Mouse (Mus musculus): ENCODE results near the gene Flt1. TPM values are rescaled to one million over a fixed set of nuclear protein-coding genes. Genes with fewer than 3 reads are reported as not detected.
"Not testable (repeated sequence)": the region's sequence is repeated elsewhere in the genome, so short reads cannot be mapped to it uniquely, and the experiment has no call there.

The Flt1 gene
- total RNA-seq, 2 experiments from 2014 or later = 37.5 to 40.7 TPM

DNA sequence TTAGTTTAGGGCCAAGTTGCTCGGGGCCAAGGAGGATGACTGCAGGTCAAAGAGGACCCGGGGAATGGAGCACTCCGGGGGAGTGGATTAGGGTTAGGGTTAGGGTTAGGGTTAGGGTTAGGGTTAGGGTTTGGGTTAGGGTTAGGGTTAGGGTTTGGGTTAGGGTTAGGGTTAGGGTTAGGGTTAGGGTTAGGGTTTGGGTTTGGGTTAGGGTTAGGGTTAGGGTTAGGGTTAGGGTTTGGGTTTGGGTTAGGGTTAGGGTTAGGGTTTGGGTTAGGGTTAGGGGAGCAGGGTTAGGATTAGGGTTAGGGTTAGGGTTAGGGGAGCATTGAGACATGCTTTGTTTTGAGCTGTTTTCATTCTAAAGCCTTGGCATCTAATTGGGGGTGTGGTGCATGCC is 114.5 kb downstream of the Flt1 start:
- not testable (repeated sequence) for DNase-seq

DNA sequence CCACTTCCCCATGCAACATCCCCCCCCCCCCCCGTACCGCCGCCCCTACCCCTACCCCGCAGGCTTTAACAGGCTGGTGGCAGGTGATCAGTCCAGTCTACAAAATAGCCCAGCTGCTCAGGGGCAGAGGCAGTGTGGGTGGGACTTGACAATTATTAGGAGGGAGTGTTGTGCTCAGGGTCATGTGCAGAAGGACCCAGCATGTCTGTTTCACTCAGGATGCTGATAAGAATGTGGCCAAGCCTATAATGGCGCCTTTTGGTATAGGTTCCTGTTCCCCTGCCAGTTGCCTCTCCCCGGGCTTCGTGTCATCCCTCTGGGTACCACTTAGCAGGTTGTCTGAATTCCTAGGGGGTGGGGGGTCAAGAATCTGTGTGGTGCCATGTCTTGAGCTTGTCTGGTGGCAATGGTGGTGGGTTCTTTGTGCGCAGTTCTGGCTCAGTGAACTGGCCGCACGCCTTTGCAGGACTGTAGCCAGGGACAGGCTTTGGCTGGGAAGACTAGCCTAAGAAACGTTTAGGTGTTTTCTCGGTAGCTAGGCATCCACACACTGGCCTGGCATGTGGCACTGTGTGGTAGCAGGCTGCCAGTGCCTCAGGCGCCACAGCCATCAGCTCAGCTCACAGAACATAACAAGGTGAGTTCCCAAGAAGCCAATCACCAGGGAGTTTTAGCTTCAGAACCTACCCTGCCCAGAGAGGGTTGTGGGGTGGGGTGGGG is 118.4 kb downstream of the Flt1 start:
- no peak for DNase-seq

DNA sequence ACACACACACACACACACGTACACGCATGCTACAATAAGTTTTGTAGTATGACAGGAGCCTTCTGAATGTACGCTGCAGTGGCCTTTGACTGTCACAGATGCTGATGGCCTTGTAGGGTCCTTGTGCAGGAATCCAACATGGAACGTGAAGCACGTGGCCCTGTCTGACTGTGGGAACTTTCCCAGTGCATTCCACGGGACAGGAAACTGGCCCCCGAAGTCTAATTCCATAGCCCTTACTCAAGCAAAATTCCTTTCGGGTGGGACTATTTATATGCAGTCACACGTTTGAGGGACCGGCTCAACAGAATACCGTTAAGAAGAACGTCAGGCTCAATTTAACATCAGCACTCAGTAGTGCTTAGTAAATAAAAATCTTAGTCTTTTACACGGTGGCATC is 119.1 kb downstream of the Flt1 start:
- no peak for DNase-seq

DNA sequence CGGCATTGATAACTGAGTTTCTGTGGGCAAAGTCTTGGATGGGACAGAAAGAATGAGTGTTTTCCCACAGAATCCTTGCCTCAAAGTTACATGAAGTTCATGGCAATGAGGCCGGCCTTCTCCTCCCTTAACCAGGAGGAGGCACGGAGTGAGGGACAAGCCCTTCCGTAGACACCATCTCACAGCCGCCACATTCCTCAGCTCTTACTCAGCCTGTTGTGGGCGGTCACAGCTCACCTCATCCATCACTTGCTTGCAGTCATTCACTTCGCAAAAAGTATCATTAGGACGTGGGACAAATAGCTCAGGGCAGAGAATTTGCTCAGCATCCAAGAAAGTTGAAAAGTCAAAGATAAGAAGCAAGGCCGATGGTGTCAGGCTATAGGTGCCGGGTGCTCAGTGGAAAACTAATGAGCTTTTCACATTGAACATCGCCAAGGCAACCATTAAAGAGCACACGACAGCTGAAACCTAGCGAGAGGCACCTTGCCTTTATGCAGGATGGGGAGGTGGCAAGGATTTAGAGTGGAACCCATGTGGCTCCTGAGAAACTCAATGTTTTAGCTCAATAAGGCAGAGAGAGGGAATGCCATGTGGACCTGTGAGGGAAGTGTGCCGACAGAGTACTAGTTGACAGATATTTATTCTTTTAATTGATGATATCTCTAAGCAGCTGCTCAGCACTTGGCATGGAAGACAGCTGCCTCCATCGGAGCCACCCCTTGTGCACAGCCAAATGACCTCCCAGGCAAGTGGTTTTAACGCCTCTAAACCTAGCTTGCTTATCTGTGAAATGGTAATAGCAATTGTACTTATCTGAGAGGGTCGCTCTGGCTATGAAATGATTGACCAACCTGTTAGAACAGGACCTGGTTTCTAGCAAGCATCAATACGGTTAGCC is 124.1 kb downstream of the Flt1 start:
- DNase-seq = no peak

DNA sequence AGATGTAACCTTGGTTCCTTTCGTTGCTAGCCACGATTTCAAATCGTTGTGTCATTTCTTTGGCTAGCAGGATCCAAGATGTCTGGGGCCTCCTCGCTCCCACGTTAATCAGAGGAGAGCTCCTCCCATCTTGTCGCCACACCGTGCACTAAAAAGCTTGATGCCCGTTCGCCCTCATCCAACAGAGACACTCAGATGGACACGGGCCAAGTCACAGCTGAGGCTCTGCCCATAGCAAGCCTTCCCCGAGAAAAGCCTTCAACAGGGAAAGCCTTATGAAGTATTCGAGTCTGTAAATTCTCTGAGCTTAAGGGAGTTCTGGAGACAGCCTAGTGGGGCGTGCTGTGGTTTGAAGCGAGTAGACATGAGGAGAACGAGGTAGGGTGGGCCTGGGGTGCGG is 128.0 kb downstream of the Flt1 start:
- no peak for DNase-seq

DNA sequence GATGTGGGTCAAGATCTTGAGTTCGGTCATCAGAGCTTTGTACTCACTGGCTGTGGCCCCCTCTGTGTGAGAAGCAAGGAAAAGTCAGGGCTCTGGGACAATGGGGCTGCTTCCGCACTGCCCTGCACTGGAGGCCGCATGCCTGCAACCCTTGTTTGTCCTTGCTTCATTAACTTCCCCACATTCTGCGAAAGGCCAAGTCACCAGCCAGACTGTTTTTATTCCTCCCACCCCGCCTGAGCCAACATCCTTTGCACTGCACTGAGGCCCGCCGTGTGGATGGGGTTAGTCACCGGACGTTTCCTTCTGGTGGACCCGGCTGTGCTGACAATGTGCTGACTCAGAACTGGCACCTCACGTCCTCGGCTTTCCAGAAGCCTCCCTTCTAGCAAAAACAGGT is 136.0 kb downstream of the Flt1 start:
- DNase-seq = peak; percentile 40

DNA sequence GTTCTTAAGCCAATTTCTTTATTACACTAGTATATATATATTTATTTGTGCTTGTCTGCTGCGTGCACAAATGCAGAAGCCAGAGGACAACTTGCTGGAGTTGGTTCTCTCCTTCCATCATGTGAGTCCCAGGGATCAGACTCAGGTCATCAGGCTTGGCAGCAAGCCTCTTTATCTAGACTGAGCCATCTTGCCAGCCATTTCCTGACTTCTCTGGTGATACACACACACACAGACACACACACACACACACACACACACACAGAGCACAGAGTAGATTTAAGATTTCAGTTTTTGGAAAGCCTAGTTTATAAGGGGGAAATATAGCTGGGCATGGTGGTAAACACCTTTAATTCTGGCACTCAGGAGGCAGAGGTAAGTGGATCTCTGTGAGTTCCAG is 140.7 kb downstream of the Flt1 start:
- no peak for DNase-seq

DNA sequence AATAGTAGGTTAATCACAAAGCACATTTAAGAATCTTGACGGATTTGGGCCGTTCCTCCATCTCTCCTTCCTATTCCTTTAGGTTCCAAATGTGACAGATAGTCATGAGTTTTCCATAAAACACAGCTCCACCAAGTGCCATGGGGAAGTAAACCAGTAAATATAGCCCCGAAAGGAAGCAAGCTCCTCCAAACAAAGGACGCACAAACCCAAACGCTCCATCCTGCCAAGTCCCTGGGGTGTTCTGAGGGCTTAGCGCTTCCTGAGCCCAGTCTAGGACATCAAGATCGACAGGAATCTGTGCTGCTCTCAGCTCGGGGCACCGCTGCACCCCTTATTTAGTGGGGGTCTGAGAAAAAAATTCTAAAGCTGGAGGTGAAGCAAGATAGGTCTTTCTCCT is 141.2 kb downstream of the Flt1 start:
- DNase-seq = no peak

DNA sequence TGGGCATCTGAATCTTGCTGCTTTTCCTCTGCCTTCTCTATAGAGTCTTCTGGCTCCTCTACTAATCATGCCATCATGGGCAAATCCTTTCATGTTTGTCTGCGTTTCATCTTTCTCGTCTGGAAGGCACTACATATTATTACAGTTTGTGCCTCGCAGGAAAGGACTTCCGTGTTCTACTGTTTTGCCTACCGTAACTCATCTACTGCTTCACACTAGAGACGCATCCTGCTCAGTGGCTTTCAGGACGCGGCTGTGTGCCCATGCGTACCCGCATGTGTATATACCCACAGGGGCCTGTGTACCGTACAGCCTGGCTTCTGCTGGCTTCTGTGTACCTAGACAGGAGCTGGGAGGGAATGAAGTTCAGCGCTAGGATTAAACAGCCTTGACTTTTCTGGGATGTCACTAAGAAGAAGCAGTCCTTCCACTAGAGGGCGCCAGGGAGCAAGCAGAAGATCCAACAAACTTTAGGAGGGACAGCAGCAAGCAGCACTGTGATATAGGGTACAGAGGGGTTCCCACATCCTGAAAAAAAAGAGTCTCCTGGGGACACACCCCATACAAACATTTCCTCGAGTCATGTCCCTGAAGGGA is 142.0 kb downstream of the Flt1 start:
- DNase-seq = peak; percentile 89

DNA sequence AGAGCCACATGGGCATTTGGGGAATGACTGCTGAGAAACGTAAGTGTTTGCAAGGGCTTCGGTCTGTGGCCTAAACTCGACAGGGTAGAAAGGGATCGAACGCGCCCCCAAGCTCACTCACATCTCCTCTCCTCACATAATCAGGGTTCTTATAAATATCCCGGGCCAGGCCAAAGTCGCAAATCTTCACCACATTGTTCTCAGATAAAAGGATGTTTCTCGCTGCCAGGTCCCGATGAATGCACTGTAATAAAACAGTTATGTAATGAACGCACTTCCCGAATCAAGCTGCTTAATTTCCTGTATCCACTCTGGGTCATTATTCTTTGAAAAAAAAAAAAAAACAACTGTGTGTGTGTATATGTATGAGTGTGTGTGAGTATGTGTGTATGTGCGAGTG is 145.6 kb downstream of the Flt1 start:
- no peak for DNase-seq

DNA sequence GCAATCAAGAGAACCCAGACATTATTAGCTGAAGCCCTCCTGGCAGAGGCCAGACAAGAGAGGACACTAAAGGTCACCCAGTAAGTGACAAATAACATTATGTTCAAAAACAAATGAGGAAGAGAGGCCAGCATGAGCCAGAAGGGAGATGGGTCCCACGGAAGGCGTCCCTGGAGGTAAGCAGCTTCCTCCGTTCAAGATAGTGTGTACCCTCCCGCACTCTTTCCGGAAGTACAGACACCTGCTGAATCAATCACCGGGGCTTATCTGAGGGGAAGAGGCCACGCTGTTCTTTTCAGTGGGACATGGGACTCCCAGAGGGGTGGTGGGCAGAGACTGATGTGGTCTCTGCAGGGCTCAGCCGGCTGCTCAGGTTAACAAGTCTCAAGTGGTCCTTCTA is 146.1 kb downstream of the Flt1 start:
- no peak for DNase-seq

DNA sequence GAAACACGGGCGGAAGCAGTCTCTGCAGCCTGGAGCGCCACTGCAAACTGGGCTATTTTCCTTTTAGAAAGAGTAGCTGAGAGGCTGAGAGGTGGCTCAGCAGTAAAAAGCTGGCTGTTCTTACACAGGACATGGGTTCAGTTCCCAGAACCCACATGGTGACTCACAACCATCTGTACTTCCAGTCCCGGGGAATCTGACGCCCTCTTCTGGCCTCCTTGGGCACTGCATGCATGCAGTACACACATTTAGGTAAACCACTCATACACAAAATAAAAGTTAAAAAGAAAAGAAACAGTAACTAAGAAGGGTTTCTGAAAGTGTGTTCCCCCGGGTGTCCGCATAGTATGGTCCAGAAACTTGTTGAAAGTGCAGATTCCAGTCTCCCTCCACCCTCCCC is 146.7 kb downstream of the Flt1 start:
- DNase-seq = no peak

DNA sequence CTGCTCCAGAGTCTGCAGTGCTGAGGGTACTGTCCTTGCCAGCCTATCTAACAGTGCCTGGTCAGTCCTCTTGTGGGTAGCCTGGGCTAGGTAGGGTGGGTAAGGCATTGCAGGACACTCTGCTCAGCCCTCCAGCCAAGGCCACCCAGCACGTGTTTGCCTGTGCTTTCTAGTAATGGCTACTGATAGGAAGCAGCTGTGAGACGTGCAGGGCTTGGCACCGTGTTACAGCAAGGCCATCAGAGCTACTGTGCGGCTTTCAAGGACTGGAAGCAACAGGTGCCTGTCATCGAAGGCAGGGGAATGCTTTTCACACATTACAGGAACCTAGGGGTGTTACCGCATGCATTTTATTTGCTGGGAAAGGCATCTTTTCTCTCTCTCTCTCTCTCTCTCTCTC is 148.8 kb downstream of the Flt1 start:
- DNase-seq = peak; percentile 18

DNA sequence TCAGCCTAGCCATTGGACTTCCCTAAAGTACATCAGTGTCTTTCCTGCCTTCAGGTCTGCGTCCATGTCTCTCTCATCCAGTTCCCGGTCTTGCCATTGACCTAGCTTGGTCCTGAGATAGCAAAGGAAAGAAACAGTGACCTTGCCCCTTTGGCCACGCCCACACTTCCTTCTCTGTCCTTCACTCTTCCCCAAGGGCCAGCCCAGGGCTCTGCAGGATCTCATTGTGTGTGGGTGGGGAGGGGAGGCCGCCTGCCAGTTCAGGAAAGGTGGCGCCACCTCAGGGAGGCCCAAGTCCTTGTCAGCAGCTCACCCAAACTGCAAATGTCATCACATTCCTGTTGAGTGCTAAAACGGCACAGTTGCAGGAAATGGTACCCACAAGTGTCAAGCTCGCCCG is 151.3 kb downstream of the Flt1 start:
- peak; percentile 29 for DNase-seq

DNA sequence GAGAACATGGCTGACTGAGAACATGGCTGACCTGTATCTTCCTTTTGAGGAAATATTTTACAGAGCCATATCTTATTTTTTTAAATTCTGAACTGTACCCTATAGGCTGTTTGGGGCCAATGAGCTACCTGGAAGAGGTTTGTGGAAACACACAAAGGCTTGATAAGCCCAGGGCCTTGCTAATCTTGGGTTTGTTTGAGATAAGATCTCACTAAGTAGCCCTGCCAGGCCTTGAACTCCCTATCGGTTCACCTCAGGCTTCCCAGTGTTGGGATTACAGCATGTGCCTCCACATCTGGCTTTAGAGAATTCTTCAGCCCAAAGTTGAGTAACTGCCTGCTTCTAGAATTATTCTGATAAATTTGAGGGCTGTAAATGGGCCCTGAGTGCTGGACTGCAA is 152.3 kb downstream of the Flt1 start:
- no peak for DNase-seq

DNA sequence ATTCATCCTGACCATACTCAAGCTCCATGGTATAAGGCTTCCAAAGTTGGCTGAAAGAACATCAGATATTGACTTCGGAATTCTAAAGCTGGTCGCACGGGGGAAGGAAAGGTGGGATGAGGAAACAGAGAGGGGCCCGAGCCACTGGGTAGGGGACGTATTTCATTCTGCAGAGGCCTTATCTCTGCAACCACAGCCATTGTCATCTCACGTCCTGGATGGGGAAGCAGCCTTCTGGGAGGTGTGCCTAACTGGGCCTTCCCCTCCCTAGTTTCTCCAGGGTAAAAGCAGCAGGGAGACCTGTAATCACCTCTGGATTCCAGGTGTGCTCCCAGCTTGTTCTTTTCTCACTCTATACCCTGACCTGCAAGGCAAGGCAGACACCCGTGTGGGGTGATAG is 153.1 kb downstream of the Flt1 start:
- no peak for DNase-seq

DNA sequence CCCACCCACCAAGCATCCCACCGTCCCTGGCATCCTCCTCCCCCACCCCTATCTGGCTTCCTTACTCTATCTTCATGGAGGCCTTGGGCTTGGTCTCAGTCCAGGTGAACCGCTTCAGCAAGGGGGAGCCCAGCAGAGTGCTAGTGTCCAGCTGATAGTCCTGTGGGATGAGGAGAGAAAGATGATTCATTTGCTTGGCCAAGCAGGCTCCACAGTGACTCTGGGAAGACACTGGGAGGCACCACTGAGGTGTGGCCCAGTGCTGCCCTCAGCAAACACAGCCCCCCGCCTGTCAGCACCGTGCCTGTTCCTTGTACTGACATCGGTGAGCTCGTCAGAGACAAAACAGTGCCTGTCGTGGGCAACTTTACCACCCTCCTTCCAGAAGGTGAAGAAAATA is 159.5 kb downstream of the Flt1 start:
- DNase-seq = no peak

DNA sequence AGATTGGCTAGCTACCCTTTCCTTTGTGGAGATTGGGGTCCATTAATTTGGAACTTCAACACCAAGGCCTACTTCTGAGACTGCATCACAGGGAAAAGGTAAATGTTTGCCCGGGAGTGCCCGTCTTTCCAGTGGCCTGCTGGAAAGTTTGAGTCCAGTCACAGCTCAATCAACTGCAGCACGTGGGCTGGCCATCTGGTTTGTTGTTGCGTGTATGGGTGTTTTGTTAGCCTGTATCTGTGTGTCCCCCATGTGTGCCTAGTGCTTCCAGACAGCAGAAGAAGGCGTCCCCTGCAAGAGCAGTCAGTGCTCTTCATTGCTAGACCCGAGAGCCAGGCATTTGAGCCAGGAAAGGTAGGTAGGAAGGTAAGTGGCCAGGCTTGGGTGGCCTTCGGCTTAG is 160.4 kb downstream of the Flt1 start:
- no peak for DNase-seq

DNA sequence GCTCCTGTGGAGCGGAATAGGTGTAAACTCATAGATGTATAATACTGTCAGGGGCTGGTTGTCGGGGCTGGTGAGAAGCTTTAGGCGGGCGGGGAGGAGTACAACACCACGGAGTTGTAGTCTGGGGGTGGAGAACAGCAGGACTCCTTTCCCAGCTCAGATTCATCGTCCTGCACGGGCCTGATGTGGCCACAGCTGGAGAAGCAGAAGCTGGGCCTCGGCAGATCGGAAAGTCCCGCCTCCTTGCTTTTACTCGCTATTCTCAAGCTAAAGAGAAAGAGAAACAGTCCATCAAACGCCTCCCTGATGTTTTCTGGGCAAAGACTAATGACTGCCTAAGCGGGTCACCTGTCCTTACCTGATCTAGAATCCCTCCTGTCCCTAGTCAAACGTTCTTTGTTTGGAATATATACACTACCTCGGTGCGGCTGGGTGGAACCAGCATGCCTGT is 161.6 kb downstream of the Flt1 start:
- no peak for DNase-seq

DNA sequence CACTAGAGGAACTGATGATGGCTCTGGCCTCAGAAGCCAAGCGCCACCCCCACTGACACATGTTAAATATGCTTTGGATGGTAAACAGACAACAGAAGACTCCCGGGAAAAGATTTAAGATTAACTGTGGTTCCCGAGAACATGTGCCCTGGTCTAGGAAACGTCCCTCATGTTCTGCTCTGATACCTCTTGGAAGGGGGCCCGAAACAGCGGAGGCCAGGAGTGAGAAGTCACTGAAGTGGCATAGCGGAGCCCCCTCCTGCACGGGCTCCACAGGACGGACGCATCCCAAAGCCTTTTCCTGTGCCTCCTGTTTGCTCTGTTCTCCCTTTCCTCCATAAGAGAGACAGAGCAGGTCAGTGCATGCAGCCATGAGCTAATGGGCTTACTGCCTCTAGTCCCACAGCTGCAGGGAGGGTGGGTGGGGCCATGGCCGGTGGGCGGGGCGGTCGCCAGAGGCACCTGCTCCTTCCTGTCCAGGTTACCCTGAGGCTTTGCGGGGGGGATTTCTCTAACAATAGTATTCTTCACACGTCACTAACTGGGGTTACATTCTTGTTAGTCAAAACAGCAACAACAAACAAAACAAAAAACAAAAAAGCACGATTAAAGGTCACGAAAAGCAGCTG is 162.2 kb downstream of the Flt1 start:
- DNase-seq = no peak

DNA sequence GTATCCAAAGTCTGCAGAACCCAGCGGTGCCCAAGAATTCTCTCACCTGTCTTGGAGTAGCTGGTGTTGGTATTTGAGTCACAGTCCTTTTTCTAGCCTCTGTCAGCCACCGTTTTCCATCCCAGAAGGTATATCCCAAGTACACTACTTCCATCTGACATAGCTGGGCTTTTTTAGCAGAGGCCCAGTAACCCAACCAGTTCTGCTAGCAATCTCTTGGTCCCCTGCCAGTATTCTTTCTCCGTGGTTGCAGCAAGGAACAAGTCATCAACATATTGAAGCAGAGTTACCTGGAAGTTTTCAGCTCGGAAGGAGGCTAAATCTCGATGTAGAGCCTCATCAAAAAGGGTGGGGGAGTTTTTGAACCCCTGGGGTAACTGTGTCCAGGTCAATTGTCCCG is 168.2 kb downstream of the Flt1 start:
- not testable (repeated sequence) for DNase-seq

DNA sequence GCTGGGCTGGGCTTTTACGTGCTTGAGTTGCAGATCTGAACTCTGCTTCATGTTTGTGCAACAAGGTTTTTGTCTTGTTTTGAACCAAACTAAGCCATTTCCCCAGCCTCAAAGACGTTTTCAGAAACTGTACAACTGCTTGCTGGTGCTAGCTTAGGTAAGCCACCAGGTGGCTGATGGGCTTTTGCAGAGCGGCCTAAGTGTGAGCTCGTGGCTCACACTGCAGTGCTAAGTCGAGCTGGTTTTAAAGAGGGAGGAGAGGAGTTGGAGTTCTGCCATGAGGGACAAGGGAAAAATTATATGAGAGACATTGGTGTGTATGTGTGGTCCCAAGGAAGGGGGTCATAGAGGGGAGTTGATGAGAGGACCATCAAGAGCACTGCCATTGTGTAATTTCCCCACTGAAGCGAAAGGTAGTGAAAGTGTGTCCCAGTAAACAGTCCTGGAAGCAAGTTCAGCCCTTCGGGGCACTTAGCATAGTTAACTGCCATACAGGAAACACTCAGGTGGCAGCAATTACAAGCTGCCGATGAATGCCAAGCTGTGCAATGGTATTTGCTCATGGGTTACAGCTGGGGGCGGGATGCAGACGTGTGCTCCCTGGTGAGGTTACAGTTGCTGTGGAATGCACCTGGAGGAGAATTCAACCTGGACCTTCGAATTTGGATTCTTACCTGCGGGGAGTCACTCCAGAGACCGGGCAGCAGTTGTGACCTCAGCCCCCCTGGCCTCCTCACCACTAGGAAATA is 173.8 kb downstream of the Flt1 start:
- no peak for DNase-seq
